Comparison of ENCODE assay signal across 20 mouse cellular contexts in genomic region chr2:75245256-75245655, GRCm38 (mm10).
DNase-seq lines count a peak whose midpoint lies in the region; ATAC-seq and TF ChIP-seq lines count a peak whose summit lies in the region.
"Had no signal": no experiment of that assay in that cellular context is flagged by ENCODE, and none has a peak within 500 bp of the region (broad histone marks: within the 10 kb centered on the region; RNA-seq: fewer than 3 reads in every experiment).

No protein-coding gene starts in this region.

- H3K4me2 ChIP-seq in midbrain, embryonic 14.5 days (ENCODE audit: low read length) = no peak overlapping the region
- H3K4me2 ChIP-seq in hindbrain, embryonic 15.5 days = no peak overlapping the region
- H3K4me2 ChIP-seq: heart, embryonic 11.5 days had no signal

- no peak for TF ChIP-seq CTCF in heart, adult 2 months (IDR thresholded peaks at IDR 0.05)
- no peak for TF ChIP-seq CTCF in olfactory bulb, adult 2 months (IDR thresholded peaks at IDR 0.05; ENCODE audit: insufficient read depth, low read depth, low read length)

- H3K4me3 ChIP-seq in heart, adult 2 months = no peak overlapping the region
- no peak overlapping the region for H3K4me3 ChIP-seq in midbrain, embryonic 14.5 days (replicated peaks; ENCODE audit: low read depth, low read length)
- no peak overlapping the region for H3K4me3 ChIP-seq in midbrain, embryonic 10.5 days
- no peak overlapping the region for H3K4me3 ChIP-seq in hindbrain, embryonic 15.5 days
- no peak overlapping the region for H3K4me3 ChIP-seq in olfactory bulb, adult 2 months (ENCODE audit: insufficient read depth, low read depth, low read length)
- H3K4me3 ChIP-seq: intestine, embryonic 15.5 days had no signal

- DNase-seq in heart, adult 2 months = no peak
- DNase-seq in heart, postnatal 36 days = no peak
- peak; percentile 23 for DNase-seq in midbrain, embryonic 14.5 days
- no peak for DNase-seq in midbrain, embryonic 10.5 days (ENCODE audit: low spot score)
- no peak for DNase-seq in frontal cortex, postnatal 10 days (ENCODE audit: low spot score in 2 of 2)
- no peak for DNase-seq in left cerebral cortex, adult 18-20 months (ENCODE audit: low spot score in 2 of 2)
- DNase-seq: adrenal gland, postnatal 25 days; cerebellum, adult 9-10 months; heart, postnatal 14 days; kidney, postnatal 36 days; liver; liver, postnatal 0 days; right cerebral cortex, postnatal 25 days had no signal

- peak overlapping the region; percentile 38; the same call in 1 of the 2 replicates for H3K27ac ChIP-seq in heart, adult 2 months
- peak overlapping the region; percentile 63; the same call in 1 of the 2 replicates for H3K27ac ChIP-seq in midbrain, embryonic 14.5 days (replicated peaks; ENCODE audit: low read depth, low read length)
- no peak overlapping the region for H3K27ac ChIP-seq in midbrain, embryonic 10.5 days (replicated peaks)
- peak overlapping the region; percentile 54 for H3K27ac ChIP-seq in hindbrain, embryonic 15.5 days (replicated peaks)
- H3K27ac ChIP-seq in olfactory bulb, adult 2 months (ENCODE audit: insufficient read depth, low read depth, low read length) = peak overlapping the region; percentile 93; the same call in 1 of the 2 replicates
- H3K27ac ChIP-seq: intestine, embryonic 15.5 days; stomach, postnatal 0 days had no signal

- no peaks in the 10 kb centered on the region for H3K9me3 ChIP-seq in midbrain, embryonic 14.5 days (ENCODE audit: control insufficient read depth, low read length)
- H3K9me3 ChIP-seq in midbrain, embryonic 10.5 days (replicated peaks) = no peaks in the 10 kb centered on the region
- no peaks in the 10 kb centered on the region for H3K9me3 ChIP-seq in hindbrain, embryonic 15.5 days
- H3K9me3 ChIP-seq: intestine, embryonic 15.5 days had no signal

- peaks cover 4% of the 10 kb centered on the region for H3K4me1 ChIP-seq in heart, adult 2 months (ENCODE audit: control insufficient read depth, insufficient read depth, low read length)
- H3K4me1 ChIP-seq in midbrain, embryonic 14.5 days (ENCODE audit: control insufficient read depth, insufficient read depth, low read length) = peaks cover 23% of the 10 kb centered on the region
- H3K4me1 ChIP-seq in midbrain, embryonic 10.5 days = peaks cover 19% of the 10 kb centered on the region
- peaks cover 29% of the 10 kb centered on the region for H3K4me1 ChIP-seq in hindbrain, embryonic 15.5 days (replicated peaks)
- H3K4me1 ChIP-seq in olfactory bulb, adult 2 months (ENCODE audit: control insufficient read depth, insufficient read depth, low read length) = peaks cover 3% of the 10 kb centered on the region; the same call in 1 of the 2 replicates
- H3K4me1 ChIP-seq: intestine, embryonic 15.5 days had no signal

- no peaks in the 10 kb centered on the region for H3K27me3 ChIP-seq in heart, adult 2 months (ENCODE audit: control insufficient read depth, insufficient read depth, low read length)
- H3K27me3 ChIP-seq in midbrain, embryonic 14.5 days (ENCODE audit: control insufficient read depth, insufficient read depth, low read length) = no peaks in the 10 kb centered on the region
- no peaks in the 10 kb centered on the region for H3K27me3 ChIP-seq in midbrain, embryonic 10.5 days (ENCODE audit: low read depth, poor library complexity, severe bottlenecking)
- no peaks in the 10 kb centered on the region for H3K27me3 ChIP-seq in hindbrain, embryonic 15.5 days
- H3K27me3 ChIP-seq: intestine, embryonic 15.5 days; Patski had no signal

- H3K36me3 ChIP-seq in heart, adult 2 months (ENCODE audit: control insufficient read depth, insufficient read depth, low read length) = no peaks in the 10 kb centered on the region
- H3K36me3 ChIP-seq in midbrain, embryonic 14.5 days (ENCODE audit: control insufficient read depth, insufficient read depth, low read length) = no peaks in the 10 kb centered on the region
- H3K36me3 ChIP-seq in midbrain, embryonic 10.5 days = no peaks in the 10 kb centered on the region
- no peaks in the 10 kb centered on the region for H3K36me3 ChIP-seq in hindbrain, embryonic 15.5 days
- H3K36me3 ChIP-seq: intestine, embryonic 15.5 days had no signal

- WGBS in heart, adult 2 months = 74% methylated on average over 6 of the region's 6 CpGs
- 57% methylated on average over 6 of the region's 6 CpGs for WGBS in midbrain, embryonic 14.5 days
- 86% methylated on average over 6 of the region's 6 CpGs for WGBS in midbrain, embryonic 10.5 days
- 40% methylated on average over 6 of the region's 6 CpGs for WGBS in hindbrain, embryonic 15.5 days
- WGBS in olfactory bulb, adult 2 months = 42% methylated on average over 6 of the region's 6 CpGs

- intact Hi-C loops in heart, adult 2 months (cut with DNase I) = loop anchor here (5.0 kb wide), 1 partner anchor 67 kb away; no protein-coding TSS in a partner anchor
- intact Hi-C loops in heart, postnatal 36 days (cut with DNase I) = loop anchor here (5.0 to 10.0 kb wide), 2 partner anchors 67 to 540 kb away; partner anchors contain the start of gene Hoxd8

- no peak for TF ChIP-seq EP300 in heart, adult 2 months (IDR thresholded peaks at IDR 0.05; ENCODE audit: insufficient read depth, low read depth, low read length)

- no peak for TF ChIP-seq POLR2A in heart, adult 2 months (IDR thresholded peaks at IDR 0.05; ENCODE audit: insufficient read depth, low read depth, low read length)
- no peak for TF ChIP-seq POLR2A in olfactory bulb, adult 2 months (IDR thresholded peaks at IDR 0.05; ENCODE audit: insufficient read depth, low read depth, low read length)

- no peaks in the 10 kb centered on the region for H3K79me2 ChIP-seq in heart, adult 2 months (replicated peaks; ENCODE audit: control insufficient read depth, insufficient read depth, low read length)

- no peak overlapping the region for H3K9ac ChIP-seq in heart, adult 2 months (ENCODE audit: low read depth, low read length)
- no peak overlapping the region for H3K9ac ChIP-seq in midbrain, embryonic 14.5 days (replicated peaks; ENCODE audit: low read length)
- H3K9ac ChIP-seq in hindbrain, embryonic 15.5 days = no peak overlapping the region
- H3K9ac ChIP-seq: intestine, embryonic 15.5 days; liver, postnatal 0 days had no signal

- ATAC-seq in midbrain, embryonic 14.5 days (ENCODE audit: low FRiP score, low TSS enrichment) = no peak
- ATAC-seq in hindbrain, embryonic 15.5 days (ENCODE audit: low FRiP score, low read depth) = no peak
- ATAC-seq: activated CD4-positive, CD25-positive, alpha-beta regulatory T cell, adult 4 months; intestine, embryonic 15.5 days; liver, postnatal 0 days; Patski had no signal
